Mouse (Mus musculus) hindbrain, embryonic 16.5 days (tissue): ENCODE results near the gene Fbxw21. TPM values are rescaled to one million over a fixed set of nuclear protein-coding genes. Genes with fewer than 3 reads are reported as not detected.

ENCODE experiments used
- ATAC-seq: fragments of 200-750 bp; cut with Nextera tagmentation; 2 replicates; pipeline ENCODE4 v1.8.0; 2017; ENCODE audit warnings: moderate TSS enrichment, moderate library complexity
- H3K27ac ChIP-seq: fragments of 300-500 bp; sonication (generic); 2 replicates; pipeline ENCODE4 v1.5.1; 2014; ENCODE audit warnings: low read depth, mild to moderate bottlenecking, control low read depth, low read length, moderate library complexity
- H3K27me3 ChIP-seq: fragments of 300-500 bp; sonication (generic); replicated peaks from 2 replicates; pipeline ENCODE4 v1.6.1; 2014; ENCODE audit warnings: low read length; ENCODE audit not compliant: control insufficient read depth, insufficient read depth
- H3K36me3 ChIP-seq: fragments of 300-500 bp; sonication (generic); 2 replicates; pipeline ENCODE4 v1.6.1; 2014; ENCODE audit warnings: mild to moderate bottlenecking, low read length, moderate library complexity, mixed read lengths; ENCODE audit not compliant: control insufficient read depth, insufficient read depth
- H3K4me1 ChIP-seq: fragments of 300-500 bp; sonication (generic); 2 replicates; pipeline ENCODE4 v1.6.1; 2014; ENCODE audit warnings: low read depth, low read length; ENCODE audit not compliant: control insufficient read depth, insufficient read depth
- H3K4me2 ChIP-seq: fragments of 300-500 bp; sonication (generic); 2 replicates; pipeline ENCODE4 v1.6.1; 2014; ENCODE audit warnings: mild to moderate bottlenecking, low read length, control low read depth, moderate library complexity
- H3K4me3 ChIP-seq: fragments of 300-500 bp; sonication (generic); 2 replicates; pipeline ENCODE4 v1.5.1; 2014; ENCODE audit warnings: mild to moderate bottlenecking, low read length, control low read depth, moderate library complexity
- H3K9ac ChIP-seq: fragments of 300-500 bp; sonication (generic); 2 replicates; pipeline ENCODE4 v1.6.1; 2014; ENCODE audit warnings: low read depth, mild to moderate bottlenecking, control low read depth, low read length, moderate library complexity
- H3K9me3 ChIP-seq: fragments of 300-500 bp; sonication (generic); 2 replicates; pipeline ENCODE4 v1.6.1; 2014; ENCODE audit warnings: mild to moderate bottlenecking, low read length, moderate library complexity; ENCODE audit not compliant: control insufficient read depth
- WGBS: fragments of 180-500 bp; shearing (Covaris S2); extraction: QIAGEN DNeasy Blood & Tissue Kit; methylation state at CpG from one replicate; pipeline ENCODE4 v1.1.7; 2014; 5-methylcytosine and 5-hydroxymethylcytosine counted together
- polyA plus RNA-seq: library from polyadenylated mRNA; unstranded; fragments of >200 nt; fragmentation: Nextera tagmentation; extraction: Ambion mirVana; gene quantifications from 2 replicates; pipeline ENCODE4 v1.2.1, GENCODE M21; 2015

Gene Fbxw21
- polyA plus RNA-seq, 1 experiment from 2014 or later = not detected

- no peaks in the 10 kb centered on the region for H3K27me3 ChIP-seq
- no peaks in the 10 kb centered on the region for H3K4me1 ChIP-seq
- WGBS = 63% methylated on average over 3 of the region's 3 CpGs
- no peak overlapping the region for H3K9ac ChIP-seq
- no peak for ATAC-seq
- H3K4me3 ChIP-seq = no peak overlapping the region
- no peaks in the 10 kb centered on the region for H3K36me3 ChIP-seq
- no peak overlapping the region for H3K4me2 ChIP-seq
- H3K9me3 ChIP-seq = no peaks in the 10 kb centered on the region
- H3K27ac ChIP-seq = no peak overlapping the region
These were observed 33.6 kb downstream of the Fbxw21 start for GRCm38 (mm10) chr9:109128211-109128610.

GRCm38 (mm10) chr9:109127076-109127475 is 34.8 kb downstream of the Fbxw21 start:
- ATAC-seq = no peak
- Histone ChIP-seq H3K4me2 (no peak overlapping the region), H3K4me3 (no peak overlapping the region), H3K36me3 (no peaks in the 10 kb centered on the region), H3K27me3 (no peaks in the 10 kb centered on the region), H3K9me3 (no peaks in the 10 kb centered on the region), H3K27ac (no peak overlapping the region), H3K4me1 (no peaks in the 10 kb centered on the region), H3K9ac (no peak overlapping the region)
- 87% methylated on average over 4 of the region's 4 CpGs for WGBS

GRCm38 (mm10) chr9:109125481-109125880 is 36.4 kb downstream of the Fbxw21 start:
- H3K27ac ChIP-seq = no peak overlapping the region
- no peaks in the 10 kb centered on the region for H3K4me1 ChIP-seq
- H3K4me3 ChIP-seq = no peak overlapping the region
- no peaks in the 10 kb centered on the region for H3K36me3 ChIP-seq
- no peak overlapping the region for H3K4me2 ChIP-seq
- ATAC-seq = no peak
- no peaks in the 10 kb centered on the region for H3K27me3 ChIP-seq
- no peaks in the 10 kb centered on the region for H3K9me3 ChIP-seq
- no peak overlapping the region for H3K9ac ChIP-seq
- 75% methylated on average over 3 of the region's 3 CpGs for WGBS

- H3K36me3 ChIP-seq = no peaks in the 10 kb centered on the region
- H3K27ac ChIP-seq = no peak overlapping the region
- H3K4me2 ChIP-seq = no peak overlapping the region
- WGBS = 85% methylated on average over 2 of the region's 2 CpGs
- H3K27me3 ChIP-seq = no peaks in the 10 kb centered on the region
- H3K4me1 ChIP-seq = no peaks in the 10 kb centered on the region
- no peak overlapping the region for H3K4me3 ChIP-seq
- H3K9ac ChIP-seq = no peak overlapping the region
- no peak for ATAC-seq
- no peaks in the 10 kb centered on the region for H3K9me3 ChIP-seq
These were observed 36.8 kb downstream of the Fbxw21 start for GRCm38 (mm10) chr9:109125043-109125442.

- peaks cover 4% of the 10 kb centered on the region; the same call in 1 of the 2 replicates for H3K36me3 ChIP-seq
- H3K9me3 ChIP-seq = no peaks in the 10 kb centered on the region
- H3K4me3 ChIP-seq = no peak overlapping the region
- ATAC-seq = no peak
- no peak overlapping the region for H3K9ac ChIP-seq
- H3K27ac ChIP-seq = no peak overlapping the region
- no peak overlapping the region for H3K4me2 ChIP-seq
- H3K27me3 ChIP-seq = no peaks in the 10 kb centered on the region
- no peaks in the 10 kb centered on the region for H3K4me1 ChIP-seq
- WGBS = 85% methylated on average over 3 of the region's 3 CpGs
These were observed 37.7 kb downstream of the Fbxw21 start for GRCm38 (mm10) chr9:109124164-109124563.

GRCm38 (mm10) chr9:109123266-109123665 is 38.6 kb downstream of the Fbxw21 start:
- H3K36me3 ChIP-seq = peaks cover 11% of the 10 kb centered on the region; the same call in 1 of the 2 replicates
- no peaks in the 10 kb centered on the region for H3K27me3 ChIP-seq
- H3K9ac ChIP-seq = no peak overlapping the region
- no peak overlapping the region for H3K4me3 ChIP-seq
- H3K9me3 ChIP-seq = no peaks in the 10 kb centered on the region
- H3K27ac ChIP-seq = no peak overlapping the region
- no peak overlapping the region for H3K4me2 ChIP-seq
- no peak for ATAC-seq
- H3K4me1 ChIP-seq = no peaks in the 10 kb centered on the region
- 45% methylated on average over 6 of the region's 6 CpGs for WGBS

- H3K9ac ChIP-seq = no peak overlapping the region
- H3K4me3 ChIP-seq = no peak overlapping the region
- H3K27me3 ChIP-seq = no peaks in the 10 kb centered on the region
- H3K9me3 ChIP-seq = no peaks in the 10 kb centered on the region
- H3K4me2 ChIP-seq = no peak overlapping the region
- no peak overlapping the region for H3K27ac ChIP-seq
- H3K4me1 ChIP-seq = no peaks in the 10 kb centered on the region
- no peak for ATAC-seq
- peaks cover 13% of the 10 kb centered on the region; the same call in 1 of the 2 replicates for H3K36me3 ChIP-seq
- 45% methylated on average over 2 of the region's 2 CpGs for WGBS
These were observed 39.2 kb downstream of the Fbxw21 start for GRCm38 (mm10) chr9:109122553-109123085.

GRCm38 (mm10) chr9:109120956-109121355 is 40.9 kb downstream of the Fbxw21 start:
- no peak overlapping the region for H3K9ac ChIP-seq
- no peaks in the 10 kb centered on the region for H3K4me1 ChIP-seq
- no peak overlapping the region for H3K27ac ChIP-seq
- 92% methylated on average over 6 of the region's 6 CpGs for WGBS
- H3K4me3 ChIP-seq = no peak overlapping the region
- H3K27me3 ChIP-seq = no peaks in the 10 kb centered on the region
- H3K36me3 ChIP-seq = peaks cover 26% of the 10 kb centered on the region
- H3K9me3 ChIP-seq = no peaks in the 10 kb centered on the region
- ATAC-seq = no peak
- no peak overlapping the region for H3K4me2 ChIP-seq

- H3K36me3 ChIP-seq = peaks cover 40% of the 10 kb centered on the region
- no peak overlapping the region for H3K4me3 ChIP-seq
- ATAC-seq = no peak
- no peak overlapping the region for H3K4me2 ChIP-seq
- 93% methylated on average over 9 of the region's 9 CpGs for WGBS
- H3K27me3 ChIP-seq = no peaks in the 10 kb centered on the region
- H3K4me1 ChIP-seq = no peaks in the 10 kb centered on the region
- no peak overlapping the region for H3K9ac ChIP-seq
- no peaks in the 10 kb centered on the region for H3K9me3 ChIP-seq
- no peak overlapping the region for H3K27ac ChIP-seq
These were observed 42.3 kb downstream of the Fbxw21 start for GRCm38 (mm10) chr9:109119571-109119970.

- no peak overlapping the region for H3K4me3 ChIP-seq
- no peak overlapping the region for H3K9ac ChIP-seq
- H3K4me1 ChIP-seq = no peaks in the 10 kb centered on the region
- no peak overlapping the region for H3K4me2 ChIP-seq
- peaks cover 49% of the 10 kb centered on the region for H3K36me3 ChIP-seq
- H3K27me3 ChIP-seq = no peaks in the 10 kb centered on the region
- H3K27ac ChIP-seq = no peak overlapping the region
- H3K9me3 ChIP-seq = no peaks in the 10 kb centered on the region
- 95% methylated on average over 4 of the region's 4 CpGs for WGBS
- ATAC-seq = no peak
These were observed 43.7 kb downstream of the Fbxw21 start for GRCm38 (mm10) chr9:109118106-109118505.
